Mouse (Mus musculus) forebrain, embryonic 14.5 days (tissue): Measurements from ENCODE around the gene Ppard. TPM values are rescaled to one million over a fixed set of nuclear protein-coding genes. Genes with fewer than 3 reads are reported as not detected.
A peak's percentile ranks its signal among the peaks of the same experiment; 100 is the strongest.

ENCODE experiments used
- ATAC-seq: fragments of 200-750 bp; cut with Nextera tagmentation; 2 replicates; pipeline ENCODE4 v1.8.0; 2017; ENCODE audit warnings: mild to moderate bottlenecking, moderate library complexity
- DNase-seq: peaks from one replicate; pipeline ENCODE4 v3.0.0-alpha.2; 2015; ENCODE audit warnings: low spot score
- H3K27ac ChIP-seq: fragments of 300-500 bp; sonication (generic); 2 replicates; pipeline ENCODE4 v1.5.1; 2014; ENCODE audit warnings: low read depth, mild to moderate bottlenecking, control low read depth, low read length, moderate library complexity
- H3K27me3 ChIP-seq: fragments of 300-500 bp; sonication (generic); replicated peaks from 2 replicates; pipeline ENCODE4 v1.6.1; 2014; ENCODE audit warnings: low read length, control low read depth, mixed read lengths; ENCODE audit not compliant: control insufficient read depth, insufficient read depth
- H3K36me3 ChIP-seq: fragments of 300-500 bp; sonication (generic); 2 replicates; pipeline ENCODE4 v1.6.1; 2014; ENCODE audit warnings: low read length, control low read depth; ENCODE audit not compliant: control insufficient read depth, insufficient read depth
- H3K4me1 ChIP-seq: fragments of 300-500 bp; sonication (generic); 2 replicates; pipeline ENCODE4 v1.6.1; 2014; ENCODE audit warnings: antibody characterized with exemption, low read length, control low read depth; ENCODE audit not compliant: control insufficient read depth, insufficient read depth
- H3K4me2 ChIP-seq: fragments of 300-500 bp; sonication (generic); 2 replicates; pipeline ENCODE4 v1.6.1; 2014; ENCODE audit warnings: mild to moderate bottlenecking, control low read depth, low read length
- H3K4me3 ChIP-seq: fragments of 300-500 bp; sonication (generic); 2 replicates; pipeline ENCODE4 v1.5.1; 2014; ENCODE audit warnings: low read depth, low read length, control low read depth
- H3K9ac ChIP-seq: fragments of 300-500 bp; sonication (generic); 2 replicates; pipeline ENCODE4 v1.6.1; 2014; ENCODE audit warnings: mild to moderate bottlenecking, low read length, control low read depth, moderate library complexity
- H3K9me3 ChIP-seq: fragments of 300-500 bp; sonication (generic); replicated peaks from 2 replicates; pipeline ENCODE4 v1.6.1; 2016; ENCODE audit warnings: low read length, control low read depth, mixed read lengths; ENCODE audit not compliant: control insufficient read depth
- whole genome bisulfite sequencing: fragments of 180-500 bp; shearing (Covaris S2); extraction: QIAGEN DNeasy Blood & Tissue Kit; methylation state at CpG from one replicate; pipeline ENCODE4 v1.1.7; 2014; 5-methylcytosine and 5-hydroxymethylcytosine counted together
- polyA plus RNA-seq: library from polyadenylated mRNA; unstranded; fragments of >200 nt; fragmentation: Nextera tagmentation; extraction: Ambion mirVana; gene quantifications from 2 replicates; pipeline ENCODE4 v1.2.1, GENCODE M21; 2014

The Ppard gene
- polyA plus RNA-seq, 1 experiment from 2014 or later, result 1.8 TPM

- no peaks in the 10 kb centered on the region for H3K36me3 ChIP-seq
- DNase-seq, result no peak
- no peaks in the 10 kb centered on the region for H3K4me1 ChIP-seq
- no peak overlapping the region for H3K27ac ChIP-seq
- H3K4me2 ChIP-seq, result no peak overlapping the region
- H3K27me3 ChIP-seq, result no peaks in the 10 kb centered on the region
- 95% methylated on average over 9 of the region's 9 CpGs for WGBS
- H3K4me3 ChIP-seq, result no peak overlapping the region
- no peak for ATAC-seq
- H3K9ac ChIP-seq, result no peak overlapping the region
- H3K9me3 ChIP-seq, result no peaks in the 10 kb centered on the region
Observed at GRCm38 (mm10) chr17:28258325-28258724, 25.8 kb downstream of the Ppard start.

DNA sequence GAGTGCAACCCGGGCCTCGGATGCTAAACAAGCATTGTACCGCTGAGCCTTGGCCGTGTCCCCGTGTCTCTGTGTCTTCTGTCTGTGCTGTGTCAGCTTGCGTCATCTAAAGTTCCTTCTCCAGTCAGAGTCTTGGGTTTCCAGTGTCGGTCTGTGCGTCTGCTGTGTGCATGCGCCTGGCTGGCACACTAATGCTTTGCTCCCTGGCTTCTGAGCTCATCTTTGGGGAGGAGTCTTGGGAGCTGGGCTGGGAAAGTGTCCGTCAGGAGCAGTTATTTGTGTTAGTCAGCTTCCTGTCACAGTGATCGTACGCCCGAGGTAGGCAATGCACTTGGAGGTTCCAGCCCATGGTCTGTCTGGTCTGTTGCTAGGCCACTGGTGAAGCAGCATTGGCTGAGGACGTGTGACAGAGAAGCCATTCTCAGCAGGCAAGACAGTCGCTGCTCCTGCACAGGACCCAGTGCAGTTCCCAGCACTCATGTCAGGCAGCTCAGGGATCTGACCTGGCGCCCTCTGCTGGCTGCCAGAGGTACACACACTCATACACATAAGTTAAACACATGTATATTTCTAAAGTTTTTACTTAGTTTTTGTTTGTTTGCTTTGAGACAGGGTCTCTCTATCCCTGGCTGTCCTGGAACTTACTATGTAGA lies 27.5 kb downstream of the Ppard start:
- Histone ChIP-seq H3K4me1 (no peaks in the 10 kb centered on the region), H3K4me3 (no peak overlapping the region), H3K27ac (no peak overlapping the region; the same call in 1 of the 2 replicates), H3K27me3 (no peaks in the 10 kb centered on the region), H3K9me3 (no peaks in the 10 kb centered on the region), H3K4me2 (no peak overlapping the region), H3K36me3 (no peaks in the 10 kb centered on the region), H3K9ac (no peak overlapping the region)
- no peak for ATAC-seq
- DNase-seq, result no peak
- WGBS, result 79% methylated on average over 16 of the region's 16 CpGs

DNA sequence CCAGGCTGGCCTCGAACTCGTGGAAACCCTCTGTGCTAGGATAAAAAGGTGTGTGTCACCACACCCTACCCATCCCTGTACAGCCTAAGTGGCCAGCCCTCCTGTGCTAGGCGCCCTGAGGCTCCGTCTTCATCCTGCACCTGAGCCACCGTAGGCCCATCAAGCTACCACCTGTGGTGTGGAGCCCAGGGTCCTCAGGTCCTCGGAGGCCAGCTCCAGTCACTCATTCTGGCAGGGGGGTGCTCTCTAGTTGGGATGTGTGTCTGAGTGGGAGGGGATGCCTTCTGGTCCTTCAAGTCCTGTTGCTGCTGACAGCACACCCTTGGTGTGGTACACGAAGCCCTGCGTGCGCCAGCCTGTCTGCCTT lies 28.0 kb downstream of the Ppard start:
- H3K4me2 ChIP-seq, result no peak overlapping the region
- H3K4me1 ChIP-seq, result no peaks in the 10 kb centered on the region
- ATAC-seq, result no peak
- H3K27ac ChIP-seq, result no peak overlapping the region
- H3K9me3 ChIP-seq, result no peaks in the 10 kb centered on the region
- no peaks in the 10 kb centered on the region for H3K27me3 ChIP-seq
- H3K9ac ChIP-seq, result no peak overlapping the region
- H3K4me3 ChIP-seq, result no peak overlapping the region
- WGBS, result 85% methylated on average over 9 of the region's 9 CpGs
- H3K36me3 ChIP-seq, result no peaks in the 10 kb centered on the region
- DNase-seq, result no peak

DNA sequence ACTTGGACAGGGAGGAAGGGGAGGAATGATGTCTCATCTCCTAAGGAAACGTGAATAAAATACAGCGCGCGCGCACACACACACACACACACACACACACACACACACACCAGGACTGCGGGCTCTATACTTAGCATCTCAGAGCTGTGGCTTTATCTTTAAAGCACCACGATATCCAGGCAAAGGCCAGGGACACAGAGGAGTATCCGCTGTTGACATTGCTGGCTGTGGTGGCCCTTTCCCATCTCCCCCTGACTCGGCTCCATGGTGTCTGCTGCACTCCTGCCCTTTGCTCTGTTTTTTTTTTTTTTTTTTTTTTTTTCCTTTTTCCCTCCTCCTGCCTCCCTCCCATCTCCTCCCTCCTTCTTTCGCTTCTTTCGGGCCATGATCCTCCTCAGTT lies 29.3 kb downstream of the Ppard start:
- Histone ChIP-seq H3K9ac (no peak overlapping the region), H3K27me3 (no peaks in the 10 kb centered on the region), H3K4me2 (no peak overlapping the region), H3K4me1 (no peaks in the 10 kb centered on the region), H3K36me3 (no peaks in the 10 kb centered on the region), H3K9me3 (no peaks in the 10 kb centered on the region), H3K27ac (no peak overlapping the region), H3K4me3 (no peak overlapping the region)
- DNase-seq (no peak), ATAC-seq (no peak)
- WGBS, result 86% methylated on average over 11 of the region's 11 CpGs

DNA sequence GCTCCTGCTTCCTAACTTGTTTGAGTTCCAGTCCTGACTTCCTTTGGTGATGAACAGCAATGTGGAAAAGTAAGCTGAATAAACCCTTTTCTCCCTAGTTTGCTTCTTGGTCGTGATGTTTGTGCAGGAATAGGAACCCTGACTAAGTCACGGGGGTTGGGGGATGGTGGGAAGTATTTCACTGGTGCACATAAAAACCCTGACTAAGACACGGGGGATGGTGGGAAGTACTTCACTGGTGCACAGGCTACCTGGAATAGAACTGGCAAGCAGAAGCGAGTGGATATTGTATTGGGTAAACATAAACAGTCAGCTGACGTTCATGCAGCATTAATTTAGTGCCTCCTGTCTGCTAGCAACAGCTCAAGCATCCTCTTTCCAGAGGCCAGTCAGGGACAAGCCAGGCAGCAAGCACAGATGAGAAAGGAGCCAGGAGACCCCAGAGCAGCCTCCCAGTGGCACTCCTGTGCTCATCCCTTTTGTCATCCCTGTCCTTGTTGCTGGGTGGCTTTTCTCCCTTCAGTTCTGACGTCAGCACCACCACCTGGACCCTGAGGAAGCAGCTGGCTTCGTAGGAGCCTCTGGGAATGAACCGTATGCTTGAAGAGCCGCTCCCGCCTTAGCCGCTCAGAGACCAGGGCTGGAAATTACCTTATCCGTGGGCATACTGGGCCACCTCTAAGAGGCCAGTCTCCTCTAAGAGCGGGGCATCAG lies 30.8 kb downstream of the Ppard start:
- Histone ChIP-seq H3K36me3 (no peaks in the 10 kb centered on the region), H3K4me3 (no peak overlapping the region), H3K27ac (no peak overlapping the region), H3K9me3 (no peaks in the 10 kb centered on the region), H3K4me2 (no peak overlapping the region), H3K9ac (no peak overlapping the region), H3K4me1 (no peaks in the 10 kb centered on the region), H3K27me3 (no peaks in the 10 kb centered on the region)
- DNase-seq (no peak), ATAC-seq (no peak)
- 61% methylated on average over 13 of the region's 13 CpGs for WGBS

GRCm38 (mm10) chr17:28267251-28267650 lies 34.8 kb downstream of the Ppard start:
- Histone ChIP-seq H3K36me3 (no peaks in the 10 kb centered on the region), H3K4me2 (no peak overlapping the region), H3K27ac (no peak overlapping the region), H3K4me3 (no peak overlapping the region), H3K9ac (no peak overlapping the region), H3K4me1 (no peaks in the 10 kb centered on the region), H3K27me3 (no peaks in the 10 kb centered on the region), H3K9me3 (no peaks in the 10 kb centered on the region)
- WGBS, result 95% methylated on average over 5 of the region's 5 CpGs
- DNase-seq (no peak), ATAC-seq (no peak)

DNA sequence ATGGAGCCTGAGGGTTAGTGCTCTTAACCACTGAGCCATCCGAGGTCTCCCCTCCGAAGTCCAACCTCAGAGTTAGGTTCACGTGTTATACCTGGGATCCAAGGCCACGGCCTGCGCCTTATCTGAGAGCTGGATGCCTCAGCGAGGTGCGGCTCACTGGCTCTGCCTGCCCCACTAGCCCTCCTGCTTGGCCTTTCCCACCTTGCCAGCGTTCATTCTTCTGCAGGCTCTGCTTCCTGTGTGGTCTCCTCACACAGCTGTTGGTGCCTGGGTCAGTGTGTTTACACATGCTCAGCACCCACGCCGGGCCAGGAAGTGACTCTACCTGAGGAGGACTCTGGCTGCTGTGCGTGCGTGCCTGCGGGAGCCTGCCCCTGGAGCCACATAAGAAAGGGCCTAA lies 37.7 kb downstream of the Ppard start:
- no peaks in the 10 kb centered on the region for H3K9me3 ChIP-seq
- no peak overlapping the region for H3K4me2 ChIP-seq
- H3K4me3 ChIP-seq, result no peak overlapping the region
- no peaks in the 10 kb centered on the region for H3K4me1 ChIP-seq
- H3K27ac ChIP-seq, result no peak overlapping the region
- H3K27me3 ChIP-seq, result no peaks in the 10 kb centered on the region
- no peak overlapping the region for H3K9ac ChIP-seq
- DNase-seq (no peak), ATAC-seq (no peak)
- 85% methylated on average over 13 of the region's 13 CpGs for WGBS
- no peaks in the 10 kb centered on the region for H3K36me3 ChIP-seq

DNA sequence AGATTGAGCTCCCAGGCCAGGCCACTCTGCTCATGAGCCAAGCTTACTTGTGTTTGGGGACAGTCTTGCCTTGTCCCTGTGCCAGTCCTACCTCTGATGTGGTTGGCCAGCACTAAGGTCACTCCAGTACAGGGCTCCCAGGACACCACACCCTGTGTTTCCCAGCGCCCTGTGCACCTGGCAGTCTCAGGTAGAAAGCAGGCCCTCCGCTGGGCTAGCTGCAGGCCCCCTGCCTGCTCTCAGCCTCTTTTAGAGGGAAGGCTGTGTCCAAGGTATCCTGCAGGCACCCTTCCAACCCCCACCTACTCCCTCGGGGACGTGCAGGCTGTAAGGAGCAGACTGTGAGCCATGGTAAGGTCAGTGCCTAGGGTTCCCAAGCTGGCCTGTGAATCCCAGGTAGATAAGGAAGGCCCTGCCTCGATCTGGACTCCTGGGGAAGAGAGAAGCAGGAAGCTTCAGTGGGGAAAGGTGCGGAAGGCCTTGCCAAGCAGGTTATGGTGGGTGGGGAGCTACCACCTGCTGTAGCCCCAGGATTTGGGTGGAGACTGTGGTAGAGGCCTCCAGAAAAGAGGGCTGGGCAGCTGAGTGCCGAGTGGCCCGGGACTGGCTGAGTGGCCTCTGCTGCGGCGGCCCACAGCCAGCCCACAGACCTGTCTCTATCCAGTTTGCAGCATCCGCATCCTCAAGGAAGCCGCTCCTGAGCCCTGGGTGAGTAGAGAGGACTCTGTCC lies 39.2 kb downstream of the Ppard start:
- ATAC-seq, result no peak
- no peaks in the 10 kb centered on the region for H3K36me3 ChIP-seq
- WGBS, result 79% methylated on average over 12 of the region's 12 CpGs

GRCm38 (mm10) chr17:28272281-28272680 lies 39.8 kb downstream of the Ppard start:
- H3K4me3 ChIP-seq, result no peak overlapping the region
- H3K27me3 ChIP-seq, result no peaks in the 10 kb centered on the region
- no peak overlapping the region for H3K4me2 ChIP-seq
- DNase-seq (no peak), ATAC-seq (no peak)
- 88% methylated on average over 9 of the region's 9 CpGs for WGBS
- 0 out of 2 replicates have a peak overlapping the region, but pooled peaks have one; percentile 2 for H3K27ac ChIP-seq
- no peaks in the 10 kb centered on the region for H3K4me1 ChIP-seq
- H3K9me3 ChIP-seq, result no peaks in the 10 kb centered on the region
- no peaks in the 10 kb centered on the region for H3K36me3 ChIP-seq
- no peak overlapping the region for H3K9ac ChIP-seq

More for the DNA sequence above, 39.2 kb downstream of the Ppard start:
- H3K9me3 ChIP-seq, result no peaks in the 10 kb centered on the region
- no peaks in the 10 kb centered on the region for H3K27me3 ChIP-seq
- 0 out of 2 replicates have a peak overlapping the region, but pooled peaks have one; percentile 2 for H3K27ac ChIP-seq
- no peak overlapping the region for H3K4me2 ChIP-seq
- no peak overlapping the region for H3K4me3 ChIP-seq
- H3K4me1 ChIP-seq, result no peaks in the 10 kb centered on the region
- no peak for DNase-seq
- no peak overlapping the region for H3K9ac ChIP-seq
